Mouse (Mus musculus) C2C12 (cell line): ENCODE measurements around the gene Actl10.

Experiments used
- CEBPB ChIP-seq: IDR thresholded peaks from one replicate; pipeline ENCODE4 v1.6.1; 2011; ENCODE audit warnings: low read depth, mild to moderate bottlenecking, control low read depth, moderate library complexity
- CTCF ChIP-seq: IDR thresholded peaks from one replicate; pipeline ENCODE4 v1.5.1; 2011; ENCODE audit not compliant: control insufficient read depth, insufficient read depth, insufficient read length
- FOSL1 ChIP-seq: IDR thresholded peaks from one replicate; pipeline ENCODE4 v1.8.0; 2011; ENCODE audit warnings: mild to moderate bottlenecking, low read length; ENCODE audit not compliant: poor library complexity, insufficient read depth, severe bottlenecking
- MAX ChIP-seq: IDR thresholded peaks from one replicate; pipeline ENCODE4 v1.6.1; 2011; ENCODE audit warnings: mild to moderate bottlenecking, control low read depth
- MYOD1 ChIP-seq: IDR thresholded peaks from one replicate; pipeline ENCODE4 v1.6.1; 2011; ENCODE audit warnings: low read depth; ENCODE audit not compliant: control insufficient read depth, insufficient read length
- MYOG ChIP-seq: IDR thresholded peaks from one replicate; pipeline ENCODE4 v1.6.1; 2011; ENCODE audit not compliant: control insufficient read depth, insufficient read length; ENCODE audit errors: extremely low read depth
- USF1 ChIP-seq: IDR thresholded peaks from one replicate; pipeline ENCODE4 v1.6.1; 2011; ENCODE audit warnings: low read depth, mild to moderate bottlenecking, control low read depth, moderate library complexity

DNA sequence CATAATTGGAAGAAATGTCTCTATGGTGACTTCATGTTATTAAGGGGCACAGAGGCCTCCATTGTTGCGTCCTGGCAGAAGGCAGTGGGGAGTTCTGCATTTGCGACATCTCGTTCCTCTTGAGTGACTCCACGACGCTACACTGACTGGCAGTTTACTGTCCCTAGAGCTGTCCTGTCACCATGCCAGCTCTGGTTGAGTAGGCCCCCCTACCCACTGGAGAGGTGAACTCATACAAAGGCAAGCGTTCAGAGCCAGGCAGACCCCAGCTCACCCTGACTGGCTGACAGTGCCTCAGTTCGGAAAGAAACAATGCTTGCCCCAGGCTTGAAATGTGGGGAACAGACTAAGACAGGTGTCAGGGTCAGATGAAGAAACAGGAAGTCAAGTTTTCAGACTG lies 22.7 kb downstream of the Actl10 start:
- TF ChIP-seq MYOD1: no peak
- no peak for TF ChIP-seq CTCF
- TF ChIP-seq USF1: no peak
- no peak for TF ChIP-seq MAX
- no peak for TF ChIP-seq CEBPB
- TF ChIP-seq MYOG: no peak
- TF ChIP-seq FOSL1: no peak
